Mouse (Mus musculus) mouse trophoblast stem cell (cell line): ENCODE measurements around the gene Gm6588.

Experiments
- in situ Hi-C, 2 experiments: fragments of 300-500 bp; cut with MseI, MboI; formaldehyde crosslinking; loops; 2 replicates in 1 of 2; 3 replicates in 1 of 2; pipeline ENCODE4 v1.15.1; 2025

Gm6588 gene

DNA sequence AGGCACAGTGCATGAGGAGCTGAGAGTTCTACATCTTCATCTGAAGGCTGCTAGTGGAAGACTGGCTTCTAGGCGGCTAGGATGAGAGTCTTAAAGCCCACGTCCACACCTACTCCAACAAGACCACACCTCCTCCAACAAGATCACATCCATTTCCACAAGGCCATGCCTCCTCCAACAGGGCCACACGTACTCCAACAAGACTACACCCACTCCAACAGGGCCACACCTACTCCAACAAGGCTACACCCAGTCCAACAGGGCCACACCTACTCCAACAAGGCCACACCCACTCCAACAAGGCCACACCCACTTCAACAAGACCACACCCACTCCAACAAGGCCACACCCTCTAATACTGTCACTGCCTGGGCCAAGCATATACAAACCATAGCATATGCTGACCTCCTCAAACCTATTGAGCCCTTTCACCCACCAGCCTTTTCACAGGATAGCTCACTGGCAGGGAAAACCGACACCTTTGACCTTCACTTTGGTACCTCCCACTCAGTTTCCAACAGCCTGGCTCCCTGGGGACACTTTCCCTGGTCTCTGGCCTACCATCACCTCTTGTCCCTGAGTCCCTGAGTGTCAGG is 19.9 kb downstream of the Gm6588 start:
- in situ Hi-C loops, result loop anchor here (25.0 kb wide), 2 partner anchors 568 to 593 kb away; partner anchors contain the start of gene Crybb2 (in 1 of the 2)

DNA sequence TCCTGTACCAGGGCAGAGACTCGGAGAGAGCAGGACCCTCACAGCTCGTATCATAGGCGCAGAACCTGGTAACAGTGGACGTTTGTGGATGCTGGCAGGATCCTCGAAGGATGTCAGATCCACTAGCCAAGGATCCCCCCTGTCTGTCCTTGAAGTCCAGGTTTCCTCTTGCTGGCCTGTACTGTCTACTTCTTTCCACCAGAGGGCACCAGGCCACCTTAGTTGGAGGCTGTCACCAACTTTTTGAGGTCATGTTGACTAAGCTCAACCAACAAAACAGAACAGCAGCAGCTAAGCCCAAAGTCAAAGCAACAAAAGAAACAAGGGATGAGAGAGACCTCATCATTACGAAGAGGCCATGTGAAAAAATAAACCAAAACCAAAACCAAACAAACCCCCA is 20.9 kb downstream of the Gm6588 start:
- in situ Hi-C loops, result loop anchor here (25.0 kb wide), 2 partner anchors 567 to 592 kb away; partner anchors contain the start of gene Crybb2 (in 1 of the 2)

DNA sequence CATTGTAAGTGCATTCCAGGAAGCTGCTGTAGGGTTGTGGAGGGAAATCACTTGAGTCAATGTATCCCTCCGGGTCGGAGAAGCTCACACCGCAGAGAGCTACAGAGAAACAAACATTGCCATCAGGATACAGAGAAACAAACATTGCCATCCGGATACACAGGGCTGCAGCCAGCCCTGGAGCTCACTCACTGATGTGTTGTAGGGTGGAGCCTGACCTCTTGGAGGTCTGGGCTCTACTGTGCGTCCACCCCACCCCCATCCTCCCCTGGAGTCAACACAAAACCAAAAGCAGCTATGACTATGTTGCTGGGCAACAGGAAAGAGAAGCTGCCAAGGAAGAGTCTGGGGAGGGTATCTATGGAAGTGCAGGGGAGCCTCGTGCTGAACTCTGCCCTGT is 24.2 kb downstream of the Gm6588 start:
- in situ Hi-C loops, result loop anchor here (25.0 kb wide), 2 partner anchors 564 to 589 kb away; partner anchors contain the start of gene Crybb2 (in 1 of the 2)

DNA sequence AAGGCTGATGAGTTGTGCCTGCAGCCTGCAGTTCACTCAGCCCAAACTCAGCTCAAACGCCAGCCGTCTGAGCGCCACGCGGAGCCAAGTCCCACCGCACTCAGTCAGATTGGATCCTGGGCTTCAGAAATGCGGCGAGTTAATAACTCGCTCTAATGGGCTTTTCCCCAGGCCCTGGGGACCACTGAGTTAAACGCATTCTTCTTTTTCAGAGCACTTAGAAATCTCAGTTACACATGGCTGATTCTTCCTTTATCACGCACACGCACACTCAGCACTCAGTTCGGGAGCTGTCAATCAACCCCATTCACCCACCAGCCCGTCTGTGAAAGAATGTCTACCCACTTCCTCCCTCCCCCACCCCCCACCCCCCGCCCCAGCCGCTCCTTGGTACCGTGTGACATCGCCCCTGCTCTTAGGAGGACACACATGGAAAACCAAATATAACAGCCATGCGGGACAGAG is 32.8 kb downstream of the Gm6588 start:
- in situ Hi-C loops, result no loop called here

- in situ Hi-C loops, result no loop called here
Observed at GRCm38 (mm10) chr5:112482551-112482950, 33.3 kb downstream of the Gm6588 start.

GRCm38 (mm10) chr5:112483030-112483429 is 33.8 kb downstream of the Gm6588 start:
- in situ Hi-C loops, result no loop called here

- in situ Hi-C loops, result no loop called here
Observed at GRCm38 (mm10) chr5:112484924-112485715, 35.9 kb downstream of the Gm6588 start.

- in situ Hi-C loops, result no loop called here
Observed at GRCm38 (mm10) chr5:112486415-112486814, 37.2 kb downstream of the Gm6588 start.

DNA sequence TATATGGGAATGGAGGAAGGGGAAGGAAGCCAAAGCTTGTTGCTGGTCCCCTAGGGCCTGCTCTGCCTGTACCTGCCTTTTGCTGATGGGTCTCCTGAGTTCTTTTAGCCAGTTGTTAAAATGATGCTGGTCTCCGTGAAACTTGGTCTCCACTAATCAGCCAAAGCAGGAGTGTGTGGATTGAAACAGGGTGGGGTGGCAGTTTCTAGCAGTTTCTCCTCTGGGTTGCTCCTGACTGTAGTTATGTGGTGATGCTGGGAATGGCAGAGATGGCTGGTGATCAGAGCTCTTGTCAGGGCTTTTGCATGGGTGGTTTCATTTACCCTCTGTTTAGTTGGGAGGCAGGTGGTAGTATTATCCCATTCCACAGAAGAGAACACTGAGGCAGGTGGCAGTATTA is 38.3 kb downstream of the Gm6588 start:
- in situ Hi-C loops, result no loop called here

DNA sequence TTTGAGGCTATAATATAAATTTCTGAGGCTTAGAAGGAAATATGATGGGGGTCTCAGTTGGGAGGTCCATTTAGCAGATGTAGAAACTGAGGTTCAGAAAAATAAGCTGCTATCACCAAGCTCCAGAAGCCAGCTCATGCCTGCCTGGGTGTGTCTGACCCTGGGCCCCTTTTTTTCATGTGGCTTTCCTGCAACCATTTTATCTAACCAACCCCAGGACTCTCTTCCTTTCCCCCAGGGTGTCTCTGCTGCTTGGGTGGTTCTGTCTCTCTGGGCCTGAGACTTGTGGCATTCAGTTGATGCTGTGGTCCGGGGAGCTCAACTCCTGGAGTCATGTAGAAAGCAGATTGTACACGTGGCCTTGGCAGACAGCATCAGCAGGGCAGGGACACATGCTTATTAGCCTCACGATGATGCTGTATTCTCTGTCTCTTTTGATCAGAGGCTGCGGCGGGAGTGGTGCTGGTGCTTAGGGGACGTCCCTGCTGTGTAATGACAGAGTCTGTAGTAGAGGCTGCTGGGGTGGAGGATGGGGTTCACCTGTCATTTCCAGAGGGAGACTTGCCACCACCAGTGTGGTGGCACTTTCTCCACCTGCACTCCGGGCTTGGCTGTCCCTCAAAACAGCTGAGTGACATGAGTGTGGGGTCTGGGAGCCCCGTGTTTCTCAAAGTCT is 39.0 kb downstream of the Gm6588 start:
- in situ Hi-C loops, result no loop called here

GRCm38 (mm10) chr5:112491489-112491888 is 42.3 kb downstream of the Gm6588 start:
- in situ Hi-C loops, result no loop called here

GRCm38 (mm10) chr5:112493492-112493891 is 44.3 kb downstream of the Gm6588 start:
- in situ Hi-C loops, result no loop called here

DNA sequence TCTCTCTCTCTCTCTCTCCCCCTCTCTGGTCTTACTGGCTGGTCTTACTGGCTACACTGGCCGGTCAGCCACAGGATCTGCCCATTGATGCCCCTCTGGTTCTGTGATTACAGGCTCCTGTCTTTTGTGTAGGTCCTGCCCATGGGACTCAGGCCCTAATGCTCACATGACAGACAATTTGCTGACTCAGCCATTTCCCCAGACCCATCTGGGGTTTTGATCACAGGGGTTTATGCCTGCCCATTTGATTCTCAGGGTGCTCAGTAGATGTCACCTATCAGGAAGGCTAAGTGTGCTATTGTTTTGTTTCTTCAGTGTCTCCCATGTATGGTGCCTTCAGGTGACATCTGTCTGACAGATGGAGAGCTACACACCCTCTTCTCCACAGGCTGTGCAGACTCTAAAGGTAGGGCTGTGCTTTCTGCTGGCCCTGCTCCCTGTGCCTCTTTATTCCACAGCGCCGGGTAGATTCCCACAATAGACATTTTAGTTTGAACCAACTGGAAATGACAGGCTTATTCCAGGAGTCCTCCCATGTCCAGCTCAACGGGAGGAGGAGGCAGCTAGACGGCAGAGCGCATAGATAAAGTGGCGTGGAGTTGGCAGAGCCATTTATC is 47.6 kb downstream of the Gm6588 start:
- in situ Hi-C loops, result no loop called here

DNA sequence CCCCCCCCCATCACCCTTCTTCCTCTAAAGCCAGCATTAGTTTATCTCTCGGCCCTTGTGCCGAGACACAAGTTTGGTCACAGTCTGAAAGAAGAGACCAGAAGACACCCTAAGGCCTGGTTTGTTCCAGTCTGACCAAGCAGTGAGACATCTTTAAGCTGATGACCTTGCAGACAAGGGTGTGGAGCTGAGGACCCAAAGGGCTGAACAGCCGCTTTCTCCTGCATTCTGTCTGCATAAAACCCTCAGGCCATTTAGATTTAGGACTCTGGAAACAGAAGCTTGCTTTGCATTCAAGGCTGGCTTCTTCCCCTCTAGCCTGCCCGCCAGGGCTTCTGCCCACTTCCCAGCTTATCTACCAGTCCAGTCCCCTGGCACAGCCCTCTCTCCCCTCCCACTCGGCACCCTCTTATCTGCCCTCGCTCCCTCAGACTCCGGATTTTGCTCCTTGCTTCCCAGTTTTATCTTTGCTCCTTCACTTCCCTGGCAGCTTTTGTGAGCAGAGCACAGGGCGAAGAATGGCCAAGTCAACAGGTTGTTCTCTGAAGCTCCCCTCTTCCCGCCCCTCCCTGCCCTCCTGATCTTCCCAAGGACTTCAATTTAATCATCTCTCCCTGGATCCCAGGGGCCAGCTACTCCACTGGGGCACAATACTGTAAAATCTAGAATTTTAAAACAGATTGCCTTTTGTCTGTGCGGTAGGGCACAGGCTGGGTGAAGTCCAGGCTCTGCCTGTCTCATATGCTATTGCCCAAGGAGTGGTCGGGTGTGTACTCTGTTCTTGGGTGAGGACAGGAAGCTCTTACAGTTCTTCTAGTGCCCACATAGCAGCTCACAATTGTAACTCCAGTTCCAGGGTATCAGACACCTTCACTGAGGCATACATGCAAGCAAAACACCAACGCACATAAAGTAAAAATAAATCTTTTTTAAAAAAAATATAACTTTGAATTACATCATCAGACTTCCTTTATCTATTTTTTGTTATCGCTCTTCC is 50.0 kb downstream of the Gm6588 start:
- in situ Hi-C loops, result no loop called here

DNA sequence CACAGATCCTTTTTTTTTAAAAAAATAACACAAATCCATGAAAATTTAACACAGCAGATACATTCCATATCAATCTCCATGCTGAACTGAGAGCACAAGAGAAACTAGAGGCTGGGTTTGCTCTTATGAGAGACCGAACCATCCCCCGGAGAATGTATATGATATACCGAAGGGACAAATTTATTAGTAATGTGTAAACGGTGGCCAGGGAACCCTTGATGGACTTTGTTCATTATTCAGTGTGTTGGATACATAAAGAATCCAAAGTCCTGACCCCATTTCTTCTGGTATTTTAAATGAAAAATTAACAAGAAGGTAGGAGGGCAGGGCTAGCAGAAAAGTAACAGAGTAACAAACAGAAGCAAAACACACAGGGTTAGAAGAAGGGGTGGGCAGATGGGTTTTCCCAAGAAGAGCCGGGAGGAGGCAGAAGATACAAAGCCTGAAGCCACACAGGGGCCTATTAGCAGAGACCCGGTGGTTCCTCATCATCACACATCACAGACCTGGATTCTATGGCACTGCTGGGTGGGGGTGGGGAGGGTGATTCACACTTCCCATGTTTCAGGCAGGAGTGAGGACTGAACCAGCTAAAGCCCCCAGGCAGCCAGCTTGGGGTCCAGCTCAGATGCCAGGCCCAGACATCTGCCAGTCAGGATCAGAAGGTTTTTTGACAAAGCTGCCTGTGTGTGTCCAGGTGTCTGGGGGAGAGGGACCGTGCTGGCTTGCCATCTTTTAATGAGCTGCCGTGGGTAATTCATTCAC is 50.9 kb downstream of the Gm6588 start:
- in situ Hi-C loops, result no loop called here
